Mouse (Mus musculus) heart, postnatal 0 days (tissue): ENCODE measurements around the gene Macc1.

Experiments used
- CTCF ChIP-seq: IDR thresholded peaks from 2 replicates; pipeline ENCODE4 v1.5.1; 2016; ENCODE audit warnings: antibody characterized with exemption, control low read depth, low read depth
- EP300 ChIP-seq: IDR thresholded peaks from 2 replicates; pipeline ENCODE4 v1.6.1; 2016; ENCODE audit warnings: antibody characterized with exemption, low read depth

DNA sequence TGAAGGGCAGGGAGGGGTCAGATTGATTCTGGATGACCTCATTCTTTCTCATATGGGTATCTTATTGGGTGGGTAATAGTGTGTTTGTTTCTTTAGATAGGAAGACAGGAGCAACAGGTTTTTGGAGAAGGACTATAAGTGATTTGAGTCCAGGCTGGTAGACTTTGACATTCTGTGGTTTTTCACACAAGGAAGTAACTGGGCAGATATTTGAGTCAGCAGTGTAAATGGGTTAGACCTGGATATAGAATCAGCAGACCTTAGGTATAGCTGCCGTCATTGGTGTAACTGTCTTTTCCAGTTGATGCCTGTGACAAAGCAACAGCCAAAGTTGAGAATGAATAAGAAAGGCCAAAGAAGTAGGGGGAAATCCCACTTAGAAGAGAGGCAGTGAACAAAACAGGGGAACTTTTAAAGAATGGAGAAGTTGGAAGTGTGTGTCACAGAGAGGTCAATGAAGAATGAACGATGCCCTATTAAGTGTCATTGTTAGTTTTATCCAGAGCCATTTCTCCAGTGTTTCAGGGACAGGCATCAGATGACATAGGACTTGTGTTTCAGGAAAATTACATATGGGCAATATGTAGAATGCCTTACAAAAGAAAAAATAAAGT lies 84.1 kb downstream of the Macc1 start:
- TF ChIP-seq CTCF, result no peak
- TF ChIP-seq EP300, result no peak
